Mouse (Mus musculus): ENCODE measurements around the gene Slco2a1. TPM values are rescaled to one million over a fixed set of nuclear protein-coding genes. Genes with fewer than 3 reads are reported as not detected.

The Slco2a1 gene
- total RNA-seq, 2 experiments from 2014 or later: 7.4 to 9.3 TPM

- DNase-seq: no peak
These were observed 6.1 kb upstream of the Slco2a1 start for GRCm38 (mm10) chr9:102982376-102982775.

- DNase-seq: peak; percentile 32
These were observed 3.4 kb upstream of the Slco2a1 start for GRCm38 (mm10) chr9:102985111-102985510.

DNA sequence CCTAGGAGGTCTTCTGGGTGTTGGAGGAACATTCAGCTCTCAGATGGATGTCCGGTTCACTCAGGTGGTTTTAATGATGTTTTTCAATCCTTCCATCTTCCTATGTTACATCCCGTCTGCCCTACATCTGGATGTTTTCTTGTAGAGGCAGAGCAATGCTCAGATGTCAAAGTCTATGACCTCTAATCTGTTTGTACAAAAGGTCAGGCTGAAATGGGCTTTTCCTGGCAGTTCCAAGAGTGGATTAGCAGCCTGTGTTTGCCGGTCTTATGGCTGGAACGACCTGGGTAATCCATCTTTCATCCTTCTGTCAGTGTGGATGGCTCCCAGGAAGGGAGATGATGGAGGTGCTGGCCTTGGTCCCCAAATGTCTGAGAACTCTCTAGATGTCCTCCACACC lies 2.6 kb upstream of the Slco2a1 start:
- no peak for DNase-seq

- DNase-seq: no peak
These were observed 2.0 kb downstream of the Slco2a1 start for GRCm38 (mm10) chr9:102990306-102991133.

DNA sequence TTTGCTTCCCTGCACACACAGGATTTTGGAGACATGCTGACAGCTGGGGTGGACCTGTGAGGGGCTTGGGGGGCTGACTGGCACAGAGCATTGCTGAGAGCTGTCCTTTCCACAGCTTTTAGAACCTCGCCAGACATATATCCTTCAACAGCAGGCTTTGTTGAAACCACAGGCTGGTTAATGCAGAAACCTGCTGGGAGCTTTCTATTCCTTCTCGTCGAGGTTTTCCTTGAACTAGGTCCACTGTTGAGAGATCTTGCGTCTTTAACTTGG lies 2.6 kb downstream of the Slco2a1 start:
- no peak for DNase-seq

DNA sequence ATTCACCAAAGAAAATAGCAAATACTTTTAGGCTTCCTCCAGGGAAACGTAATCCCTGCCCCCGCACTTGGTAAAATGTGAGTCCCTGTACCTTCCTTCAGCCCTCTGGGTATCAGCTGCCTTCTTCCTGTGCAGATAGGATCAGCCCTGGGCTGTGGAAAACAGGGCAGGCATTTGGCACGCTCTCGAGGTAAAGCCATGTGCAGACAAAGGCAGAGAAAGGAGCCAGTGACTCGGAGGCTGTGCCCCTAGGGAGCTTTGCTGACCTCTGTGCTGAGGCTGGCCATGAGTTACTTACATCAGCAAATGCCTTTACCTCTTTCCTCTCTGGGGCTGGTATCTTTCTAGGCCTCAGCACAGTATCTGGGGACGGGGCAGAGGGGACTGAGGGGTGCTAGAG lies 4.4 kb downstream of the Slco2a1 start:
- peak; percentile 58 for DNase-seq

GRCm38 (mm10) chr9:102993764-102994163 lies 5.3 kb downstream of the Slco2a1 start:
- no peak for DNase-seq

DNA sequence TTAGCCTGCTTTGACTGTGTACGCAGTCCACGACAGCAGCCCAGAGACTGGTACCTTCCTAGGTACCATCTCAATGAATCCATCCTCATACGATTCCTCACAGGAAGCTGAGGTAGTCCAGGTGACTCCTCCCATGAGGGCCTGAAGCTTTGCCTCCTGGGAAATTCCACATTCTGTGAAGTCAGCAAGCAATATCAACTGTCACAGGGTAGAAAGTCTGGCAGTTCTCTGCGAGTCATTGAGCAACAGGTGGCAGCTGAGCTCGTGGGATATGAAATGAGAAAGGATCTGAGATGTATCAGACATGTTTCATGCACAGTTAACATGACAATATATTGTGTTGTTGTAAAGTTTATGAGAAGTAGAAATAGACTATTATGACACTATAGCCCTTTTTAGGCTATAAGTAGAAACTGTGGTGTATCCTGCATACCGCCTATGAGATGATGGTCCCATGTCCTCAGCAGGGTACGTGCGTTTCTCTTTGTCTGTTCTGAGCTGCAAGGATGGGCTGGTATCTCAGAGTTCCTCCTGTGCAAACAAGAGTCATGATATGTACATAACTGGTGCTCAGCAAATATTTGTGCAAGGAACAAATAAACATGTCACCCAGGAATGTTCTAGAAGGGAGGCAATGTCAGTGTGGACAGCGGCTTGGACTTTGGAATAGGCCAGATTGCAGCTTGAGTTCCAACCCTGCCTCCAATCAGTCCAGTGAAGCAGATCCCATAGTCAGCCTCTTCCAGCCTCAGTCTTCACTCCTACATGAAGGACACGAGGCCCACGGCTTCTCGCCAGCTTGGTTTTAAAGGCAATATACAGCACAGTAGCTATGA lies 7.5 kb downstream of the Slco2a1 start:
- no peak for DNase-seq

- DNase-seq: no peak
These were observed 11.9 kb downstream of the Slco2a1 start for GRCm38 (mm10) chr9:103000384-103000783.

- no peak for DNase-seq
These were observed 15.8 kb downstream of the Slco2a1 start for GRCm38 (mm10) chr9:103004343-103004742.

DNA sequence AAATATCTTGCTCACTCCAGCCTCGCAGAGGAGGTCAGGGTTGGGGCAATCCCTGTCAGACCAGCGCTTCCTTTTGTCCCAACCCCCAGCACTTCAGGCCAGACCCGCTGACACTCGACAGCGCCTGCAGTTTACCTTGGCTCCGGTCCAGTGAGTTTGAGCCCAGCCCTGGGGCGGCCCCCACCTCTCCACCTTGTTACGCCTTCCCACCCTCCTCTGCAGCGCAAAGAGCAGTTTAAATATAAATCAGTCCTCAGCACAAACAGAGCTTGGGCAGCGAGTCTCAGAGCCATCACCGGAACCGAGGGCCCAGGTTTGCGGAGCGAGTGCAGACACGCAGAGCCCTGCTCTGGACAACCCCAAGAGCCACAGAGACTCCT lies 19.2 kb downstream of the Slco2a1 start:
- DNase-seq: peak; percentile 62

DNA sequence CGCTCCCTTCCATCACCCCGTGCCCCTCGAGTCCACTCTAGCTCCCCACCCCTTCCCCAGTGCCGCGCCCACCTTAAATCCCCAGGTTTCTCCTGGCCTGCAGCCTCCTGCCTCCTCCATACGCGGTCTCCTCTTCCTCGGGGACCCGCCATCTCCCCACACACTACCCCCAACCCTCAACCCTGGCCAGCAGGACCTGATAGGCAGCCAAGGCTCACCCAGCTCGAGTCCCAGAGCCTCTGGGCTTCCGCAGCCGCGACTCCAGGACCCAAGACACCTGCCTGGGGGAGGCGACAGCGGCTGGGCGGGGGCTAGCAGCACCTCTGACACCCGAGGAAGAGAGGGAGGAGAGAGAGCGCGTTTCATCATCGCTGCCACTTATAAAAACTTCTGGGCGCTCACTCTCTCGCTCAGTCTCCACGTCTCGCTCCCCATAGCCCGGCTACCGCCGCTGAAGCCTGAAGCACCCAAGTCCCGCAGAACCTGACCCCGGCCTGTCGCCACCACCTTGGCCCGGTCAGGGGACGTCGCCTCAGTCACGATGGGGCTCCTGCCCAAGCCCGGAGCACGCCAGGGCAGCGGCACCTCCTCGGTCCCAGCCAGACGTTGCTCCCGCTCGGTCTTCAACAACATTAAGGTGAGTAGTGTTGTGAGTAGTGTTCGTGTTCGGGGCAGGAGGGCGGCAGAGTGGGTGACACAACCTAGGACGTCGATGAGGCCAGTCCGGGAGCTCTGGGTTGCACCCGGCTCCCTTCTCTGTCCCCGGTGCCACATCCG lies 19.8 kb downstream of the Slco2a1 start:
- DNase-seq: peak; percentile 19

- DNase-seq: no peak
These were observed 21.6 kb downstream of the Slco2a1 start for GRCm38 (mm10) chr9:103010161-103010560.

GRCm38 (mm10) chr9:103013366-103013765 lies 24.9 kb downstream of the Slco2a1 start:
- peak; percentile 82 for DNase-seq

DNA sequence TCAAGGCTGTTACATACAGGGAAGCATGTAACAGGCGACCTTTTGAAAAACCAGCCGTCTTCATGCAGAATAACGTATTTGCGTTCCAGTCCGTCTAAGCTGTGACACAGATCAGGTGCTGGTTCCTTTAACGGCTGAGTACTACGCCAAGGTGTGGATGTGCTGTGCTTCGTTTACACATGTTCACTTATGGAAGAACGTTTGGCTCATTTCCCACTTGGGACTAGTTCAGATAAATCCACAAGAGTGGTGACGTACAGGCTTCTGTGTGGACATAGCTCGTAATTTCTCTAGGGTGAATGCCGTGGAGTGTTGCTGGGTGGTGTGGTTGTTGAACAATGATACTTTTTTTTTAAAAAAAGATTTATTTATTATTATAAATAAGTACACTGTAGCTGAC lies 26.2 kb downstream of the Slco2a1 start:
- DNase-seq: no peak

- no peak for DNase-seq
These were observed 35.6 kb downstream of the Slco2a1 start for GRCm38 (mm10) chr9:103024116-103024515.

DNA sequence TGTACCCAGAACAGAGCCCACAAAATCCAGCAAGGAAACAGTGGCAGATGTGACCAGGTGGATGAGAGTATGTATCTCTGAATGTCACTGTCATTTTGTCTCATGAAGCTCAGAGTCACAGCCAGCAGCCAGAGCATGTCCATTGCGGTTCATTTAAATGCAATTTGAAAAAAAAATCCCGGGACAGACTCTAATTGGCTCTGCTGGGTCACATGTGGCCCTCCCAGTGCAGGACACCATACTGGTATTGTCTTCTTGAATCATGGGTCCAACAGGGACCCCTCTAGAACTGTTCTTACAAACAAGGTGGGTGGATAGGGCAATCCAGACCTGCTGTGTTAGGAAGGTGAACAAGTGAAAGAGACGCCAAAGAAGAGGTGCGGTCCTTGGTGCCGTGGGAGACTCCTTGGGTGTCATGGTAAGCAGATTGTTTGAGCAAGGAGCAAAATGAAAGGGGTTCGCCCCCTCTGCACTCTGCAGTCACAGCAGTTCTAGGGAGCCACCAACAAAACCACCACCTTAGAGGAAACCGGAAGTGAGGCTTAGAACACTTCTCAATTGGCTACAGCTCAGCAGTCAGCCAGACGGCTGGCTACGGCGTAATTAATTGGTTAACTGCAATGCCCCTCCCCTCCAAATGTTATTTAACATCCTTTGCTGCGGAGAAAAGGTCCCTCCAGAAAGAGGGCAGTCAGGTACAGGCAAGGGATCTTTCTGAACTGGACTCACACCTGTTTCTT lies 38.8 kb downstream of the Slco2a1 start:
- no peak for DNase-seq

- no peak for DNase-seq
These were observed 40.5 kb downstream of the Slco2a1 start for GRCm38 (mm10) chr9:103029012-103029411.

- no peak for DNase-seq
These were observed 41.5 kb downstream of the Slco2a1 start for GRCm38 (mm10) chr9:103030041-103030440.

DNA sequence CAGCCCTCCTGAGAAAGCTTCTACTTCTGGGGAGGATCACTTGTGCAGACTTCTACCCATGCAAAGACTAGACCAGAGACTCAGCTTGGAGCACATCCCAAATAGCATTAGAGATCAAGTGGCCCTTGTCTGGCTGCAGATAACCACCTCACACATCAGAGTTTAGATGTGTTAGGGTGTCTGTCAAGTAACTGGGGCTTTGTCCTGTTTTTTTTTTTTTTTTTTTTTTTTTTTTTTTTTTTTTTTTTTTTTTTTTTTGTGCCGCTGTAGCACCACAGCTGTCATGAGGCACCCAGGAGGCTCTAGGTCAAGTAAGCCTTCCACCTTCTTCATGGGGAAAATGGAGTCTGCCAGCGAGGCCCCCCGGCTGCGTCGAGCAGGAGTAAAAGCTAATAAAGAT lies 42.7 kb downstream of the Slco2a1 start:
- no peak for DNase-seq

DNA sequence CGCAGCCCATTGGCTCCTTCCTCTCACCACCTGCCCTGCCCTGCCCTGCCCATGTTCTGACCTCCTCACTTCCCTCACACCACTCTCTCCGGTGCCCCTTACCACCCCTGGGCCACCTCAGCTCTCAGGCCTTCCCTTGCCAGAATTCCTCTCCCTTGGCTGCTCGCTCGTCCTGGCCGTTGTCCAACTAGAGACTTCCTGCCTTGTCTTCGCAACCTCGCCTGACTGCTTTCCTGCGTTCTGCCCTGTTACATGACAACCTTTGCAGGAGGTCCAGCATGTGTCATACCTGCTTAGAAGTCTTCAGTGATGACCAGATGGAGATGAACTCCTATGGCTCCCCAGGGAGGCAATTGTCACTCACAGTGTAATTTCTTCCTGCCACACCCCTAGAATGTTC lies 43.7 kb downstream of the Slco2a1 start:
- DNase-seq: peak; percentile 72

DNA sequence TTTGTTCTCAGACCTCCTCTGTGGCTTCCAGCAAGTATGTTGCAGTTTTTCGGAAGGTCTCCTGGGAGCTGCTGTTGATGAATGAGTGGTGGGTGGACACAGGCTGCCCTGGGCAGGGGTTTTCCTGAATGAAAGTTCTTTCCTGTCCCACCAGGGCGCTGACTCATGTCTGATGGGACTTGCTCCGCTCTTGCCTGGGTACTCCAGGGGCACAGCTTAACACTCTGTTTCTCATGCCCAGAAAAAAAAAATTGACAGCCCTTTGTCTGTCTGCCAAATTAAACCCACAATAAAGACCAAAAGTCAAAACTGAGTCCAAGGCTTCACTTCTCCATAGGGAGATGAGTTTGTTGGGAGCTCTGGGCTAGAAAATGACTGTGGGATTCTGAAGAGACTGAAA lies 44.9 kb downstream of the Slco2a1 start:
- DNase-seq: peak; percentile 39

Data from adrenal gland, postnatal 10 days (tissue).